ENCODE assay signal across 8 mouse cellular contexts in genomic region chr5:124111077-124111741, GRCm38 (mm10). TPM values are rescaled to one million over a fixed set of nuclear protein-coding genes. Genes with fewer than 3 reads are reported as not detected.
DNase-seq lines count a peak whose midpoint lies in the region; ATAC-seq and TF ChIP-seq lines count a peak whose summit lies in the region.

No protein-coding gene starts in this region.

- H3K27me3 ChIP-seq in heart, embryonic 15.5 days = no peaks in the 10 kb centered on the region
- no peaks in the 10 kb centered on the region for H3K27me3 ChIP-seq in limb, embryonic 11.5 days (ENCODE audit: control insufficient read depth, insufficient read depth, low read length)
- no peaks in the 10 kb centered on the region for H3K27me3 ChIP-seq in midbrain, embryonic 12.5 days
- no peaks in the 10 kb centered on the region for H3K27me3 ChIP-seq in testis, adult 2 months (ENCODE audit: control insufficient read depth, insufficient read depth, low read length)

- peak; percentile 21 for DNase-seq in urinary bladder, postnatal 25 days (ENCODE audit: low spot score)
- DNase-seq in urinary bladder, adult 2 months (ENCODE audit: low spot score) = no peak
- peak; percentile 62 to 78 for DNase-seq in cerebellum, postnatal 14 days
- peak; percentile 73 for DNase-seq in limb, embryonic 11.5 days (ENCODE audit: low spot score)
- no peak for DNase-seq in gastrocnemius, postnatal 36 days

- TF ChIP-seq POLR2A in testis, adult 2 months (IDR thresholded peaks at IDR 0.05; ENCODE audit: control insufficient read depth, low read depth, low read length) = no peak

- H3K4me3 ChIP-seq in heart, embryonic 15.5 days = peak overlapping the region; percentile 72
- H3K4me3 ChIP-seq in limb, embryonic 11.5 days (ENCODE audit: low read depth, low read length) = peak overlapping the region; percentile 87
- H3K4me3 ChIP-seq in midbrain, embryonic 12.5 days = peak overlapping the region; percentile 92
- peak overlapping the region; percentile 97 for H3K4me3 ChIP-seq in testis, adult 2 months (ENCODE audit: control insufficient read depth, low read depth, low read length)

- H3K9ac ChIP-seq in heart, embryonic 15.5 days = peak overlapping the region; percentile 62
- H3K9ac ChIP-seq in limb, embryonic 11.5 days (ENCODE audit: low read length) = peak overlapping the region; percentile 64
- H3K9ac ChIP-seq in midbrain, embryonic 12.5 days (replicated peaks) = peak overlapping the region; percentile 73

- H3K4me1 ChIP-seq in heart, embryonic 15.5 days (replicated peaks) = peaks cover 23% of the 10 kb centered on the region
- H3K4me1 ChIP-seq in limb, embryonic 11.5 days (ENCODE audit: control insufficient read depth, insufficient read depth, low read length) = peaks cover 4% of the 10 kb centered on the region
- peaks cover 21% of the 10 kb centered on the region for H3K4me1 ChIP-seq in midbrain, embryonic 12.5 days
- peaks cover 13% of the 10 kb centered on the region for H3K4me1 ChIP-seq in testis, adult 2 months (ENCODE audit: control insufficient read depth, insufficient read depth, low read length)

- no peak for ATAC-seq in heart, embryonic 15.5 days (replicated peaks; ENCODE audit: insufficient number of reproducible peaks, insufficient read depth, low FRiP score, low read depth)
- no peak for ATAC-seq in limb, embryonic 11.5 days (ENCODE audit: insufficient number of reproducible peaks, low FRiP score, low TSS enrichment, low read depth)
- no peak; the same call in 1 of the 2 replicates for ATAC-seq in midbrain, embryonic 12.5 days (ENCODE audit: low FRiP score, low read depth)

- WGBS in heart, embryonic 15.5 days = 25% methylated on average over 17 of the region's 17 CpGs
- WGBS in limb, embryonic 11.5 days = 31% methylated on average over 17 of the region's 17 CpGs
- 25% methylated on average over 17 of the region's 17 CpGs for WGBS in midbrain, embryonic 12.5 days

- peak overlapping the region; percentile 74 for H3K27ac ChIP-seq in heart, embryonic 15.5 days
- no peak overlapping the region for H3K27ac ChIP-seq in limb, embryonic 11.5 days (replicated peaks; ENCODE audit: low read depth, low read length)
- no peak overlapping the region for H3K27ac ChIP-seq in midbrain, embryonic 12.5 days (replicated peaks)
- peak overlapping the region; percentile 98 for H3K27ac ChIP-seq in testis, adult 2 months (ENCODE audit: control insufficient read depth, insufficient read depth, low read depth, low read length)

- no peaks in the 10 kb centered on the region for H3K36me3 ChIP-seq in heart, embryonic 15.5 days
- no peaks in the 10 kb centered on the region for H3K36me3 ChIP-seq in limb, embryonic 11.5 days (ENCODE audit: control insufficient read depth, insufficient read depth, low read length)
- 0 out of 2 replicates have a peak, but pooled peaks cover 7% of the 10 kb centered on the region for H3K36me3 ChIP-seq in midbrain, embryonic 12.5 days
- H3K36me3 ChIP-seq in testis, adult 2 months (ENCODE audit: control insufficient read depth, insufficient read depth, low read length) = no peaks in the 10 kb centered on the region

- peak overlapping the region; percentile 81 for H3K4me2 ChIP-seq in heart, embryonic 15.5 days
- peak overlapping the region; percentile 92 for H3K4me2 ChIP-seq in limb, embryonic 11.5 days (ENCODE audit: low read depth, severe bottlenecking)
- H3K4me2 ChIP-seq in midbrain, embryonic 12.5 days (replicated peaks) = peak overlapping the region; percentile 93

- TF ChIP-seq CTCF in testis, adult 2 months (IDR thresholded peaks at IDR 0.05; ENCODE audit: control insufficient read depth, insufficient read depth, insufficient replicate concordance, low read depth, low read length) = peak; percentile 93; the same call in 1 of the 2 replicates

- H3K9me3 ChIP-seq in heart, embryonic 15.5 days (replicated peaks) = no peaks in the 10 kb centered on the region
- H3K9me3 ChIP-seq in limb, embryonic 11.5 days (ENCODE audit: control insufficient read depth, low read length) = no peaks in the 10 kb centered on the region
- H3K9me3 ChIP-seq in midbrain, embryonic 12.5 days = no peaks in the 10 kb centered on the region

- intact Hi-C loops in gastrocnemius, postnatal 36 days (cut with DNase I) = no loop called here

RNA-seq across cellular contexts. Expression of gene Ogfod2, which starts 0.9 kb away (rescaled TPM):
- 24.8 and 32.2 TPM in 2 replicates for polyA plus RNA-seq in urinary bladder, adult 2 months (2012; rRNA removed)
- 18.2 and 22.3 TPM in 2 replicates for polyA plus RNA-seq in heart, embryonic 15.5 days (2015; fragmentation: Nextera tagmentation; extraction: Ambion mirVana)
- polyA plus RNA-seq in limb, embryonic 11.5 days (2014; fragmentation: Nextera tagmentation; extraction: Ambion mirVana) = 8.0 and 11.5 TPM in 2 replicates
- polyA plus RNA-seq in midbrain, embryonic 12.5 days (2016; fragmentation: Nextera tagmentation; extraction: Ambion mirVana) = 15.9 and 23.3 TPM in 2 replicates
- 50.9 and 57.5 TPM in 2 replicates for polyA plus RNA-seq in testis, adult 2 months (2012; rRNA removed)
- total RNA-seq in gastrocnemius, postnatal 36 days (2021) = 10 to 100 TPM; 10.5 to 10.6 TPM

RNA-seq across cellular contexts. Expression of gene Arl6ip4, which starts 4.7 kb away (rescaled TPM):
- polyA plus RNA-seq in urinary bladder, adult 2 months (2012; rRNA removed) = 62.5 and 67.0 TPM in 2 replicates
- 67.6 and 75.3 TPM in 2 replicates for polyA plus RNA-seq in heart, embryonic 15.5 days (2015; fragmentation: Nextera tagmentation; extraction: Ambion mirVana)
- 116 TPM in 2 replicates for polyA plus RNA-seq in limb, embryonic 11.5 days (2014; fragmentation: Nextera tagmentation; extraction: Ambion mirVana)
- 94.8 and 98.3 TPM in 2 replicates for polyA plus RNA-seq in midbrain, embryonic 12.5 days (2016; fragmentation: Nextera tagmentation; extraction: Ambion mirVana)
- polyA plus RNA-seq in testis, adult 2 months (2012; rRNA removed) = 28.3 and 35.7 TPM in 2 replicates
- 10 to 100 TPM; 42.8 to 47.6 TPM for total RNA-seq in gastrocnemius, postnatal 36 days (2021)

RNA-seq across cellular contexts. Expression of gene Abcb9, which starts 15.6 kb away (rescaled TPM):
- polyA plus RNA-seq in urinary bladder, adult 2 months (2012; rRNA removed) = 2.2 and 3.8 TPM in 2 replicates
- polyA plus RNA-seq in heart, embryonic 15.5 days (2015; fragmentation: Nextera tagmentation; extraction: Ambion mirVana) = 1.7 and 4.9 TPM in 2 replicates
- polyA plus RNA-seq in limb, embryonic 11.5 days (2014; fragmentation: Nextera tagmentation; extraction: Ambion mirVana) = 0.20 and 0.47 TPM in 2 replicates
- polyA plus RNA-seq in midbrain, embryonic 12.5 days (2016; fragmentation: Nextera tagmentation; extraction: Ambion mirVana) = 2.0 and 2.2 TPM in 2 replicates
- 21.6 and 24.8 TPM in 2 replicates for polyA plus RNA-seq in testis, adult 2 months (2012; rRNA removed)
- total RNA-seq in gastrocnemius, postnatal 36 days (2021) = 1 to 10 TPM; 8.1 to 8.8 TPM

Comparison
In these comparisons a context has a peak if more than half of its experiments do, and no peak if none do; other contexts are left out.
1. DNase-seq: peak in urinary bladder, postnatal 25 days (single experiment), cerebellum, postnatal 14 days (2 of 2) and limb, embryonic 11.5 days (single experiment); none in urinary bladder, adult 2 months (single experiment) and gastrocnemius, postnatal 36 days (0 of 2).
2. H3K27ac ChIP-seq: peak in heart, embryonic 15.5 days (single experiment) and testis, adult 2 months (single experiment); none in limb, embryonic 11.5 days (single experiment) and midbrain, embryonic 12.5 days (single experiment).
3. Peak in every context shown above with its lines, with median percentiles within 50 percentile points of each other: H3K4me2 ChIP-seq, H3K4me3 ChIP-seq and H3K9ac ChIP-seq.